Mouse (Mus musculus): ENCODE measurements around the gene Fgfr2. TPM values are rescaled to one million over a fixed set of nuclear protein-coding genes. Genes with fewer than 3 reads are reported as not detected.

The Fgfr2 gene
- polyA plus RNA-seq, 1 experiment from 2014 or later: 17.2 TPM

- no peaks in the 10 kb centered on the region for H3K27me3 ChIP-seq
- no peaks in the 10 kb centered on the region for H3K9me3 ChIP-seq (replicated peaks)
- H3K9ac ChIP-seq: peak overlapping the region; percentile 96
- WGBS: under 1% methylated on average over 53 of the region's 55 CpGs
- H3K36me3 ChIP-seq: no peaks in the 10 kb centered on the region
- H3K4me2 ChIP-seq: peak overlapping the region; percentile 87
- peak overlapping the region; percentile 69 for H3K4me3 ChIP-seq
- peak; percentile 85 for ATAC-seq (replicated peaks; ENCODE audit: insufficient number of reproducible peaks, insufficient read depth, low FRiP score, low read depth)
- peaks cover 63% of the 10 kb centered on the region for H3K4me1 ChIP-seq (replicated peaks)
- peak overlapping the region; percentile 99 for H3K27ac ChIP-seq
These were observed 2477.0 kb downstream of the Fgfr2 start for GRCm38 (mm10) chr7:130645994-130646761.

- no peaks in the 10 kb centered on the region for H3K9me3 ChIP-seq (replicated peaks)
- peak overlapping the region; percentile 96 for H3K9ac ChIP-seq
- WGBS: 9% methylated on average over 15 of the region's 15 CpGs
- ATAC-seq (replicated peaks; ENCODE audit: insufficient number of reproducible peaks, insufficient read depth, low FRiP score, low read depth): peak; percentile 16; the same call in 1 of the 2 replicates
- H3K4me3 ChIP-seq: peak overlapping the region; percentile 69
- peaks cover 63% of the 10 kb centered on the region for H3K4me1 ChIP-seq (replicated peaks)
- peak overlapping the region; percentile 99 for H3K27ac ChIP-seq
- H3K27me3 ChIP-seq: no peaks in the 10 kb centered on the region
- H3K36me3 ChIP-seq: no peaks in the 10 kb centered on the region
- peak overlapping the region; percentile 87 for H3K4me2 ChIP-seq
These were observed 2477.7 kb downstream of the Fgfr2 start for GRCm38 (mm10) chr7:130645332-130645993.

GRCm38 (mm10) chr7:130640681-130641080 lies 2482.5 kb downstream of the Fgfr2 start:
- Histone ChIP-seq H3K36me3 (no peaks in the 10 kb centered on the region), H3K9me3 (replicated peaks) (no peaks in the 10 kb centered on the region), H3K9ac (no peak overlapping the region), H3K4me3 (no peak overlapping the region), H3K27me3 (no peaks in the 10 kb centered on the region), H3K4me1 (replicated peaks) (peaks cover 48% of the 10 kb centered on the region), H3K27ac (peak overlapping the region; percentile 49), H3K4me2 (no peak overlapping the region)
- no peak for ATAC-seq (replicated peaks; ENCODE audit: insufficient number of reproducible peaks, insufficient read depth, low FRiP score, low read depth)
- WGBS: 71% methylated on average over 9 of the region's 9 CpGs

GRCm38 (mm10) chr7:130637811-130638210 lies 2485.3 kb downstream of the Fgfr2 start:
- H3K36me3 ChIP-seq: no peaks in the 10 kb centered on the region
- H3K27me3 ChIP-seq: no peaks in the 10 kb centered on the region
- 38% methylated on average over 6 of the region's 6 CpGs for WGBS
- peaks cover 44% of the 10 kb centered on the region for H3K4me1 ChIP-seq (replicated peaks)
- no peak overlapping the region for H3K9ac ChIP-seq
- H3K4me2 ChIP-seq: no peak overlapping the region
- no peak overlapping the region for H3K27ac ChIP-seq
- no peak overlapping the region for H3K4me3 ChIP-seq
- no peaks in the 10 kb centered on the region for H3K9me3 ChIP-seq (replicated peaks)
- ATAC-seq (replicated peaks; ENCODE audit: insufficient number of reproducible peaks, insufficient read depth, low FRiP score, low read depth): no peak

GRCm38 (mm10) chr7:130636902-130637301 lies 2486.2 kb downstream of the Fgfr2 start:
- H3K36me3 ChIP-seq: no peaks in the 10 kb centered on the region
- H3K27me3 ChIP-seq: no peaks in the 10 kb centered on the region
- H3K4me2 ChIP-seq: no peak overlapping the region
- no peaks in the 10 kb centered on the region for H3K9me3 ChIP-seq (replicated peaks)
- ATAC-seq (replicated peaks; ENCODE audit: insufficient number of reproducible peaks, insufficient read depth, low FRiP score, low read depth): no peak
- H3K9ac ChIP-seq: no peak overlapping the region
- peaks cover 47% of the 10 kb centered on the region for H3K4me1 ChIP-seq (replicated peaks)
- no peak overlapping the region for H3K4me3 ChIP-seq
- 76% methylated on average over 4 of the region's 4 CpGs for WGBS
- no peak overlapping the region for H3K27ac ChIP-seq

- H3K27ac ChIP-seq: no peak overlapping the region
- no peaks in the 10 kb centered on the region for H3K9me3 ChIP-seq (replicated peaks)
- H3K4me3 ChIP-seq: no peak overlapping the region
- 74% methylated on average over 3 of the region's 3 CpGs for WGBS
- no peaks in the 10 kb centered on the region for H3K27me3 ChIP-seq
- H3K4me2 ChIP-seq: no peak overlapping the region
- no peak overlapping the region for H3K9ac ChIP-seq
- no peak for ATAC-seq (replicated peaks; ENCODE audit: insufficient number of reproducible peaks, insufficient read depth, low FRiP score, low read depth)
- peaks cover 49% of the 10 kb centered on the region for H3K4me1 ChIP-seq (replicated peaks)
- no peaks in the 10 kb centered on the region for H3K36me3 ChIP-seq
These were observed 2486.9 kb downstream of the Fgfr2 start for GRCm38 (mm10) chr7:130636274-130636673.

- Histone ChIP-seq H3K36me3 (no peaks in the 10 kb centered on the region), H3K4me2 (no peak overlapping the region; the same call in 1 of the 2 replicates), H3K27ac (no peak overlapping the region), H3K27me3 (no peaks in the 10 kb centered on the region), H3K9ac (no peak overlapping the region), H3K4me3 (no peak overlapping the region), H3K9me3 (replicated peaks) (no peaks in the 10 kb centered on the region), H3K4me1 (replicated peaks) (peaks cover 43% of the 10 kb centered on the region)
- WGBS: 31% methylated on average over 7 of the region's 7 CpGs
- ATAC-seq (replicated peaks; ENCODE audit: insufficient number of reproducible peaks, insufficient read depth, low FRiP score, low read depth): no peak; the same call in 1 of the 2 replicates
These were observed 2487.9 kb downstream of the Fgfr2 start for GRCm38 (mm10) chr7:130635212-130635611.

- no peak for ATAC-seq (replicated peaks; ENCODE audit: insufficient number of reproducible peaks, insufficient read depth, low FRiP score, low read depth)
- H3K4me1 ChIP-seq (replicated peaks): peaks cover 44% of the 10 kb centered on the region
- H3K36me3 ChIP-seq: no peaks in the 10 kb centered on the region
- H3K9ac ChIP-seq: no peak overlapping the region
- H3K27ac ChIP-seq: no peak overlapping the region
- H3K4me2 ChIP-seq: no peak overlapping the region
- H3K4me3 ChIP-seq: no peak overlapping the region
- no peaks in the 10 kb centered on the region for H3K27me3 ChIP-seq
- 95% methylated on average over 4 of the region's 4 CpGs for WGBS
- H3K9me3 ChIP-seq (replicated peaks): no peaks in the 10 kb centered on the region
These were observed 2488.8 kb downstream of the Fgfr2 start for GRCm38 (mm10) chr7:130634259-130634871.

- H3K36me3 ChIP-seq: no peaks in the 10 kb centered on the region
- no peak overlapping the region for H3K9ac ChIP-seq
- no peak for ATAC-seq (replicated peaks; ENCODE audit: insufficient number of reproducible peaks, insufficient read depth, low FRiP score, low read depth)
- no peaks in the 10 kb centered on the region for H3K9me3 ChIP-seq (replicated peaks)
- no peak overlapping the region for H3K4me3 ChIP-seq
- peaks cover 52% of the 10 kb centered on the region for H3K4me1 ChIP-seq (replicated peaks)
- 96% methylated on average over 5 of the region's 5 CpGs for WGBS
- peak overlapping the region; percentile 50; the same call in 1 of the 2 replicates for H3K27ac ChIP-seq
- H3K27me3 ChIP-seq: no peaks in the 10 kb centered on the region
- no peak overlapping the region for H3K4me2 ChIP-seq
These were observed 2490.8 kb downstream of the Fgfr2 start for GRCm38 (mm10) chr7:130632379-130632732.

GRCm38 (mm10) chr7:130631553-130632378 lies 2491.4 kb downstream of the Fgfr2 start:
- Histone ChIP-seq H3K4me3 (no peak overlapping the region), H3K4me1 (replicated peaks) (peaks cover 47% of the 10 kb centered on the region), H3K9me3 (replicated peaks) (no peaks in the 10 kb centered on the region), H3K9ac (no peak overlapping the region), H3K4me2 (0 out of 2 replicates have a peak overlapping the region, but pooled peaks have one; percentile 18), H3K27me3 (no peaks in the 10 kb centered on the region), H3K27ac (peak overlapping the region; percentile 50), H3K36me3 (no peaks in the 10 kb centered on the region)
- WGBS: 50% methylated on average over 22 of the region's 22 CpGs
- ATAC-seq (replicated peaks; ENCODE audit: insufficient number of reproducible peaks, insufficient read depth, low FRiP score, low read depth): no peak

- 88% methylated on average over 3 of the region's 3 CpGs for WGBS
- no peak for ATAC-seq (replicated peaks; ENCODE audit: insufficient number of reproducible peaks, insufficient read depth, low FRiP score, low read depth)
- peaks cover 49% of the 10 kb centered on the region for H3K4me1 ChIP-seq (replicated peaks)
These were observed 2492.2 kb downstream of the Fgfr2 start for GRCm38 (mm10) chr7:130630956-130631355.

More at GRCm38 (mm10) chr7:130630956-130631355, 2492.2 kb downstream of the Fgfr2 start:
- Histone ChIP-seq H3K9ac (no peak overlapping the region), H3K36me3 (no peaks in the 10 kb centered on the region), H3K27me3 (no peaks in the 10 kb centered on the region), H3K27ac (no peak overlapping the region), H3K4me3 (no peak overlapping the region), H3K4me2 (no peak overlapping the region), H3K9me3 (replicated peaks) (no peaks in the 10 kb centered on the region)
